Mouse (Mus musculus): Measurements from ENCODE around the gene Poc1b. TPM values are rescaled to one million over a fixed set of nuclear protein-coding genes. Genes with fewer than 3 reads are reported as not detected.
A peak's percentile ranks its signal among the peaks of the same experiment; 100 is the strongest.

The Poc1b gene
- polyA plus RNA-seq, 1 experiment = not detected

- Histone ChIP-seq H3K4me3 (ENCODE audit: insufficient read depth, low read depth, low read length) (no peak overlapping the region), H3K27ac (ENCODE audit: insufficient read depth, low read depth, low read length) (no peak overlapping the region), H3K4me1 (ENCODE audit: control insufficient read depth, insufficient read depth, low read length) (peaks cover 7% of the 10 kb centered on the region)
- WGBS = 44% methylated on average over 23 of the region's 23 CpGs
- TF ChIP-seq CTCF (IDR thresholded peaks at IDR 0.05; ENCODE audit: insufficient read depth, low read depth, low read length) (peak; percentile 82), POLR2A (IDR thresholded peaks at IDR 0.05; ENCODE audit: insufficient read depth, low read depth, low read length) (no peak)
These were observed 22.2 kb upstream of the Poc1b start for GRCm38 (mm10) chr10:99084397-99085239.

GRCm38 (mm10) chr10:99085240-99085587 is 21.6 kb upstream of the Poc1b start:
- Histone ChIP-seq H3K4me3 (ENCODE audit: insufficient read depth, low read depth, low read length) (no peak overlapping the region), H3K27ac (ENCODE audit: insufficient read depth, low read depth, low read length) (no peak overlapping the region), H3K4me1 (ENCODE audit: control insufficient read depth, insufficient read depth, low read length) (peaks cover 7% of the 10 kb centered on the region)
- no peak for TF ChIP-seq CTCF (IDR thresholded peaks at IDR 0.05; ENCODE audit: insufficient read depth, low read depth, low read length)
- TF ChIP-seq POLR2A (IDR thresholded peaks at IDR 0.05; ENCODE audit: insufficient read depth, low read depth, low read length) = no peak
- WGBS = 62% methylated on average over 6 of the region's 6 CpGs

- Histone ChIP-seq H3K4me1 (ENCODE audit: control insufficient read depth, insufficient read depth, low read length) (peaks cover 7% of the 10 kb centered on the region), H3K27ac (ENCODE audit: insufficient read depth, low read depth, low read length) (no peak overlapping the region), H3K4me3 (ENCODE audit: insufficient read depth, low read depth, low read length) (no peak overlapping the region)
- no peak for TF ChIP-seq CTCF (IDR thresholded peaks at IDR 0.05; ENCODE audit: insufficient read depth, low read depth, low read length)
- no peak for TF ChIP-seq POLR2A (IDR thresholded peaks at IDR 0.05; ENCODE audit: insufficient read depth, low read depth, low read length)
- 55% methylated on average over 6 of the region's 6 CpGs for WGBS
These were observed 20.8 kb upstream of the Poc1b start for GRCm38 (mm10) chr10:99086029-99086428.

GRCm38 (mm10) chr10:99089906-99090305 is 16.9 kb upstream of the Poc1b start:
- no peak overlapping the region for H3K4me3 ChIP-seq (ENCODE audit: insufficient read depth, low read depth, low read length)
- WGBS = 78% methylated on average over 6 of the region's 6 CpGs
- no peak for TF ChIP-seq POLR2A (IDR thresholded peaks at IDR 0.05; ENCODE audit: insufficient read depth, low read depth, low read length)
- TF ChIP-seq CTCF (IDR thresholded peaks at IDR 0.05; ENCODE audit: insufficient read depth, low read depth, low read length) = no peak
- no peak overlapping the region for H3K27ac ChIP-seq (ENCODE audit: insufficient read depth, low read depth, low read length)
- peaks cover 2% of the 10 kb centered on the region for H3K4me1 ChIP-seq (ENCODE audit: control insufficient read depth, insufficient read depth, low read length)

GRCm38 (mm10) chr10:99093364-99093763 is 13.5 kb upstream of the Poc1b start:
- no peak for TF ChIP-seq POLR2A (IDR thresholded peaks at IDR 0.05; ENCODE audit: insufficient read depth, low read depth, low read length)
- TF ChIP-seq CTCF (IDR thresholded peaks at IDR 0.05; ENCODE audit: insufficient read depth, low read depth, low read length) = no peak
- Histone ChIP-seq H3K27ac (ENCODE audit: insufficient read depth, low read depth, low read length) (no peak overlapping the region), H3K4me1 (ENCODE audit: control insufficient read depth, insufficient read depth, low read length) (no peaks in the 10 kb centered on the region), H3K4me3 (ENCODE audit: insufficient read depth, low read depth, low read length) (no peak overlapping the region)
- 86% methylated on average over 2 of the region's 2 CpGs for WGBS

- Histone ChIP-seq H3K4me3 (ENCODE audit: insufficient read depth, low read depth, low read length) (no peak overlapping the region), H3K4me1 (ENCODE audit: control insufficient read depth, insufficient read depth, low read length) (no peaks in the 10 kb centered on the region), H3K27ac (ENCODE audit: insufficient read depth, low read depth, low read length) (no peak overlapping the region)
- WGBS = 88% methylated on average over 2 of the region's 2 CpGs
- TF ChIP-seq CTCF (IDR thresholded peaks at IDR 0.05; ENCODE audit: insufficient read depth, low read depth, low read length) = no peak
- no peak for TF ChIP-seq POLR2A (IDR thresholded peaks at IDR 0.05; ENCODE audit: insufficient read depth, low read depth, low read length)
These were observed 11.7 kb upstream of the Poc1b start for GRCm38 (mm10) chr10:99095114-99095513.

- 60% methylated on average over 10 of the region's 10 CpGs for WGBS
These were observed 9.5 kb upstream of the Poc1b start for GRCm38 (mm10) chr10:99097374-99097773.

GRCm38 (mm10) chr10:99105522-99105921 is 1.3 kb upstream of the Poc1b start:
- TF ChIP-seq CTCF (IDR thresholded peaks at IDR 0.05; ENCODE audit: insufficient read depth, low read depth, low read length) = no peak
- TF ChIP-seq POLR2A (IDR thresholded peaks at IDR 0.05; ENCODE audit: insufficient read depth, low read depth, low read length) = no peak
- 76% methylated on average over 3 of the region's 3 CpGs for whole genome bisulfite sequencing

More at GRCm38 (mm10) chr10:99097374-99097773, 9.5 kb upstream of the Poc1b start:
- H3K4me1 ChIP-seq (ENCODE audit: control insufficient read depth, insufficient read depth, low read length) = no peaks in the 10 kb centered on the region
- H3K4me3 ChIP-seq (ENCODE audit: insufficient read depth, low read depth, low read length) = no peak overlapping the region
- TF ChIP-seq POLR2A (IDR thresholded peaks at IDR 0.05; ENCODE audit: insufficient read depth, low read depth, low read length) (no peak), CTCF (IDR thresholded peaks at IDR 0.05; ENCODE audit: insufficient read depth, low read depth, low read length) (no peak)
- H3K27ac ChIP-seq (ENCODE audit: insufficient read depth, low read depth, low read length) = no peak overlapping the region

GRCm38 (mm10) chr10:99106311-99106702 is 529 bp upstream of the Poc1b start:
- H3K27ac ChIP-seq (ENCODE audit: insufficient read depth, low read depth, low read length) = no peak overlapping the region
- 8% methylated on average over 8 of the region's 8 CpGs for WGBS
- peaks cover 11% of the 10 kb centered on the region; the same call in 1 of the 2 replicates for H3K4me1 ChIP-seq (ENCODE audit: control insufficient read depth, insufficient read depth, low read length)
- TF ChIP-seq POLR2A (IDR thresholded peaks at IDR 0.05; ENCODE audit: insufficient read depth, low read depth, low read length) = no peak
- no peak for TF ChIP-seq CTCF (IDR thresholded peaks at IDR 0.05; ENCODE audit: insufficient read depth, low read depth, low read length)
- H3K4me3 ChIP-seq (ENCODE audit: insufficient read depth, low read depth, low read length) = peak overlapping the region; percentile 95

More at GRCm38 (mm10) chr10:99105522-99105921, 1.3 kb upstream of the Poc1b start:
- no peak overlapping the region for H3K4me3 ChIP-seq (ENCODE audit: insufficient read depth, low read depth, low read length)
- H3K27ac ChIP-seq (ENCODE audit: insufficient read depth, low read depth, low read length) = no peak overlapping the region
- H3K4me1 ChIP-seq (ENCODE audit: control insufficient read depth, insufficient read depth, low read length) = peaks cover 8% of the 10 kb centered on the region; the same call in 1 of the 2 replicates
